Mouse (Mus musculus): ENCODE results near the gene Tmem189. TPM values are rescaled to one million over a fixed set of nuclear protein-coding genes. Genes with fewer than 3 reads are reported as not detected.
A peak's percentile ranks its signal among the peaks of the same experiment; 100 is the strongest.

Tmem189 gene
- polyA plus RNA-seq, 1 experiment from 2014 or later = 27.5 TPM

- ATAC-seq (ENCODE audit: low FRiP score) (no peak), DNase-seq (ENCODE audit: low spot score) (no peak)
- 81% methylated on average over 18 of the region's 18 CpGs for WGBS
Observed at GRCm38 (mm10) chr2:167665972-167666713, 23.5 kb downstream of the Tmem189 start.

DNA sequence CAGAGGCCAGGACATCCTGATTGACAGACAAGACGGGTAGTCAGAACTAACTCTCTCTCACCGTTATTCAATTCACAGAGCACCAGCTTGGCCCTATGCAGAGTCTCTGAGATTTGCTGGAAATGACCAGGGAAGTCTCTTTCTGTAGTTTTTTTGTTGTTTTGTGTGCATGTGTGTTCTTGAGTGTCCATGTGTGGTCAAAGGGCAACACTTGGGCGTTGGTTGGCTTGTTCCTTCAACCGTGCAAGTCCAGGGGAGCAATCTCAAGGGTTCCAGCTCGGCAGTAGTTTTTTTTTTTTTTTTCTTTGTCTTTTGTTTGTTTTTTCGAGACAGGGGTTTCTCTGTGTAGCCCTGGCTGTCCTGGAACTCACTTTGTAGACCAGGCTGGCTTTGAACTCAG, 26.9 kb downstream of the Tmem189 start:
- ATAC-seq (ENCODE audit: low FRiP score) (no peak), DNase-seq (ENCODE audit: low spot score) (no peak)
- Histone ChIP-seq H3K27me3 (ENCODE audit: control insufficient read depth, insufficient read depth, low read length) (peaks cover 4% of the 10 kb centered on the region; the same call in 1 of the 2 replicates), H3K27ac (ENCODE audit: low read depth, low read length) (no peak overlapping the region), H3K4me2 (replicated peaks; ENCODE audit: low read depth, low read length) (no peak overlapping the region), H3K9me3 (ENCODE audit: control insufficient read depth, low read length) (no peaks in the 10 kb centered on the region), H3K9ac (ENCODE audit: low read depth, low read length) (no peak overlapping the region), H3K4me1 (replicated peaks; ENCODE audit: control insufficient read depth, insufficient read depth, low read length) (peaks cover 4% of the 10 kb centered on the region; the same call in 1 of the 2 replicates), H3K4me3 (ENCODE audit: low read depth, low read length) (no peak overlapping the region), H3K36me3 (ENCODE audit: control insufficient read depth, insufficient read depth, low read length) (no peaks in the 10 kb centered on the region)
- WGBS = 55% methylated on average over 6 of the region's 6 CpGs

More at GRCm38 (mm10) chr2:167665972-167666713, 23.5 kb downstream of the Tmem189 start:
- Histone ChIP-seq H3K9ac (ENCODE audit: low read depth, low read length) (no peak overlapping the region), H3K9me3 (ENCODE audit: control insufficient read depth, low read length) (no peaks in the 10 kb centered on the region), H3K4me1 (replicated peaks; ENCODE audit: control insufficient read depth, insufficient read depth, low read length) (no peaks in the 10 kb centered on the region; the same call in 1 of the 2 replicates), H3K4me3 (ENCODE audit: low read depth, low read length) (no peak overlapping the region), H3K4me2 (replicated peaks; ENCODE audit: low read depth, low read length) (no peak overlapping the region), H3K27ac (ENCODE audit: low read depth, low read length) (no peak overlapping the region), H3K36me3 (ENCODE audit: control insufficient read depth, insufficient read depth, low read length) (no peaks in the 10 kb centered on the region), H3K27me3 (ENCODE audit: control insufficient read depth, insufficient read depth, low read length) (peaks cover 4% of the 10 kb centered on the region; the same call in 1 of the 2 replicates)

DNA sequence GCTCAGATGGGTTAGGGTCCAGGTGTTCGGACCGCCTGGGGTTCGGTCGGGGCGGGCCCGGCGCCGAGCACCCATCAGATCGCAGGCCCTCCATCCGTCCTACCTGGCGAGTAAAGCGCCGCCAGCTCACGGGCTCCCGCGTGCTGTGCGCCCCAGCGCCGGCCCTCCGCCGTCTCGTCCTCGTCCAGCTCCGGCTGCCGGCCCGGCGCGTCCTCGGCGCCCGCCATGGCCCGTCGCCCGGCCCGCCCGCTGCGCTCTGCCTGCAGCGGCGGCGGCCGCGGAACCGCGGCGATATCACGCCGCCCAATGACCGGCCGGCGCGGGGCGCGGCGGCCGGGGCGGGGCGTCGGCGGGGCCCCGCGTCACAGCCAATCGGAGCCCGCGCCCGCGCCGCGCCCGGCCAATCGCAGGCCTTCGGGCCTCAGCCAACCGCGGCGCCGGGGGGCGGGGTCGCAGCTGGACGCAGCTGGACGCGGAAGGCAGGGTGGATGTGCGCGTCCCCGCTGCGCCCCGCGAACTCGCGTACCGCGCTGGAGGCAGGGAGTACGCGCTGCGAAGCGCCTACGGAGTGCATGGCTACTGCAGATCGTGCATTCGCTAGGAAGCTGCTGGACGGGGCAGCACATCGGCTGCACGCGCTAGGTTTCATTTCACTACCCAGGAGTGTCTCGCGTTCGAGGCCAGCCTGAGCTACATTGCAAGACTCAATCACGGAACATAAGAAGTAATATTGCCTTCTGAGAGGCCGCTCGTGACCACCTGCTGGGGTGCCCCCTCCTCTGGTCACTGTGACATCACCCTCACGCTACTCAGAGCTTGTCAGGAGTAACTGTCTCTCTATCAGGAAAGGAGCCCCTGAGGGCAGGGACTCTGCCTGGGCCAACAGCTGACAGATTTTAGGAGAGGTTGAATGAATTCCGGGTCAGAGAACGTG, 28.1 kb downstream of the Tmem189 start, which contains the start of gene Gm20431:
Gene Gm20431 (minus strand): TSS at position 227 of the 934 bp plus-strand sequence.
- Histone ChIP-seq H3K9ac (ENCODE audit: low read depth, low read length) (peak within 1 kb of the TSS; percentile 83), H3K4me1 (replicated peaks; ENCODE audit: control insufficient read depth, insufficient read depth, low read length) (peaks cover 4% of the 10 kb centered on the region; the same call in 1 of the 2 replicates), H3K36me3 (ENCODE audit: control insufficient read depth, insufficient read depth, low read length) (no peaks in the 10 kb centered on the region), H3K27ac (ENCODE audit: low read depth, low read length) (0 out of 2 replicates have a peak within 1 kb of the TSS, but pooled peaks have one; percentile 47), H3K9me3 (ENCODE audit: control insufficient read depth, low read length) (no peaks in the 10 kb centered on the region), H3K27me3 (ENCODE audit: control insufficient read depth, insufficient read depth, low read length) (peaks cover 4% of the 10 kb centered on the region; the same call in 1 of the 2 replicates), H3K4me2 (replicated peaks; ENCODE audit: low read depth, low read length) (peak within 1 kb of the TSS; percentile 79), H3K4me3 (ENCODE audit: low read depth, low read length) (peak within 1 kb of the TSS; percentile 80)
- WGBS = under 1% methylated on average over 58 of the region's 110 CpGs
- peak; percentile 94 for ATAC-seq (ENCODE audit: low FRiP score)
- DNase-seq (ENCODE audit: low spot score) = peak; percentile 96

DNA sequence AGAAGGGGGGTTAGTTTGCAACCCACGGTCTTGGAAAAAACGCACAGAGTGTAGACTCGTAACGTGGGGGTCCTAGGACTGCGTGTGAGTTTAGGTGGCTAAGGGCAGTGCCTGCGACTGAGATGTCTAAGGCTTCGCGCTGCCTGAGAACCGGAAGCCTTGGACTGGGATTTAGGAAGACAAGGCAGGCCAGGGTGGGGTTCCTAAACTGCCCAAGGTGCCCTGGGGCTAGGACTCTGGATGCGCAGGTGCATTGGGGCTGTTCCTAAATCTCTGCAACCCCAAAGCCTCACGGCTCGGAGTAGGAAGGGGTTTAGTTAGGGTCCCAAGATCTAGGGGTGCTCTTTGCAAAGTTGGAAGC, 29.0 kb downstream of the Tmem189 start:
- H3K27me3 ChIP-seq (ENCODE audit: control insufficient read depth, insufficient read depth, low read length) = peaks cover 4% of the 10 kb centered on the region; the same call in 1 of the 2 replicates
- no peak overlapping the region for H3K27ac ChIP-seq (ENCODE audit: low read depth, low read length)
- ATAC-seq (ENCODE audit: low FRiP score) = 0 out of 2 replicates have a peak, but pooled peaks have one; percentile 6
- peak; percentile 61 for DNase-seq (ENCODE audit: low spot score)
- peak overlapping the region; percentile 83 for H3K9ac ChIP-seq (ENCODE audit: low read depth, low read length)
- peak overlapping the region; percentile 80 for H3K4me3 ChIP-seq (ENCODE audit: low read depth, low read length)
- no peaks in the 10 kb centered on the region for H3K9me3 ChIP-seq (ENCODE audit: control insufficient read depth, low read length)
- under 1% methylated on average over 12 of the region's 12 CpGs for WGBS
- peak overlapping the region; percentile 79 for H3K4me2 ChIP-seq (replicated peaks; ENCODE audit: low read depth, low read length)
- H3K36me3 ChIP-seq (ENCODE audit: control insufficient read depth, insufficient read depth, low read length) = no peaks in the 10 kb centered on the region
- peaks cover 4% of the 10 kb centered on the region; the same call in 1 of the 2 replicates for H3K4me1 ChIP-seq (replicated peaks; ENCODE audit: control insufficient read depth, insufficient read depth, low read length)

DNA sequence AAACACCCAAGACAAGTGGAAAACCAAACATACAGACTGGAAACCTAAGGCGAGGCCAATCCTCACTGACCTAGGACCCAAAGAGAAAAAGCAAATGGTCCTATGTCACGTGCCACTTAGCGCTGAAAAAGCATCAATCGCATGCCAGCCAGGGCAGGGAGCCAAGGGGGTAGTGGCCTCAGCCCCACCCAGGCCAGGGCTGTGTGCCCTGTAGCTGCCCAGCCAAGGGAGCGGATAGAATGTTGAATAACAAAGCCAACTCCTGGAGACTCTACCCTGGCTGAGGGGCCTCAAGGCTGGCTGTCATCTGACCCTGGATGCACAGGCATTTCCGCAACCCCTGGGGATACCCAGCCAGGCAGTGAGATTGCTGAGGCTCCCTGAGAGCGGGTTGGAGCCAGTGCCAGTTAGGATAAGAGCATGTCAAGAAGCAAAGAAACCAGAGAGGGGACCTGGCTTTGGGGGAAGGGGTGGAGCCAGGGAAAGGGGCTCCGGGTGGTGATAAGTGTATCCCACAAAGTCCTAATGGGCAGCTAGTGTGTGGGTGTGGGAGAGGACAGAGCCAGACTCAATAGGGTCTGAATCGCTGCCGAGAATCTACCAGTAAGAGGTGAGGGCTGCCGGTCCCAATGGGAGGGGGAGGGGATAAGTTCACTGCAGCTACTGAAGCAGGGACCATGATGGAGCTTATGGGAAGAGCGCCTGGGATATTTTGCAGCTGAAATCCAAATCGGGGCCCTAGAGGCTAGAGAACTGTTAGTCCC, 29.6 kb downstream of the Tmem189 start:
- Histone ChIP-seq H3K4me3 (ENCODE audit: low read depth, low read length) (peak overlapping the region; percentile 80), H3K4me1 (replicated peaks; ENCODE audit: control insufficient read depth, insufficient read depth, low read length) (peaks cover 4% of the 10 kb centered on the region; the same call in 1 of the 2 replicates), H3K36me3 (ENCODE audit: control insufficient read depth, insufficient read depth, low read length) (no peaks in the 10 kb centered on the region), H3K9ac (ENCODE audit: low read depth, low read length) (peak overlapping the region; percentile 83), H3K9me3 (ENCODE audit: control insufficient read depth, low read length) (no peaks in the 10 kb centered on the region), H3K27ac (ENCODE audit: low read depth, low read length) (no peak overlapping the region; the same call in 1 of the 2 replicates), H3K4me2 (replicated peaks; ENCODE audit: low read depth, low read length) (peak overlapping the region; percentile 79), H3K27me3 (ENCODE audit: control insufficient read depth, insufficient read depth, low read length) (peaks cover 4% of the 10 kb centered on the region; the same call in 1 of the 2 replicates)
- DNase-seq (ENCODE audit: low spot score) (peak; percentile 28), ATAC-seq (ENCODE audit: low FRiP score) (no peak)
- 18% methylated on average over 13 of the region's 13 CpGs for WGBS

- DNase-seq (ENCODE audit: low spot score) (no peak), ATAC-seq (ENCODE audit: low FRiP score) (no peak)
- H3K4me3 ChIP-seq (ENCODE audit: low read depth, low read length) = 0 out of 2 replicates have a peak overlapping the region, but pooled peaks have one; percentile 1
- WGBS = 70% methylated on average over 10 of the region's 10 CpGs
- H3K9me3 ChIP-seq (ENCODE audit: control insufficient read depth, low read length) = no peaks in the 10 kb centered on the region
- no peak overlapping the region; the same call in 1 of the 2 replicates for H3K27ac ChIP-seq (ENCODE audit: low read depth, low read length)
- peaks cover 4% of the 10 kb centered on the region; the same call in 1 of the 2 replicates for H3K4me1 ChIP-seq (replicated peaks; ENCODE audit: control insufficient read depth, insufficient read depth, low read length)
- H3K9ac ChIP-seq (ENCODE audit: low read depth, low read length) = peak overlapping the region; percentile 83; the same call in 1 of the 2 replicates
- peak overlapping the region; percentile 79; the same call in 1 of the 2 replicates for H3K4me2 ChIP-seq (replicated peaks; ENCODE audit: low read depth, low read length)
- peaks cover 4% of the 10 kb centered on the region; the same call in 1 of the 2 replicates for H3K27me3 ChIP-seq (ENCODE audit: control insufficient read depth, insufficient read depth, low read length)
- no peaks in the 10 kb centered on the region for H3K36me3 ChIP-seq (ENCODE audit: control insufficient read depth, insufficient read depth, low read length)
Observed at GRCm38 (mm10) chr2:167659177-167659846, 30.3 kb downstream of the Tmem189 start.

DNA sequence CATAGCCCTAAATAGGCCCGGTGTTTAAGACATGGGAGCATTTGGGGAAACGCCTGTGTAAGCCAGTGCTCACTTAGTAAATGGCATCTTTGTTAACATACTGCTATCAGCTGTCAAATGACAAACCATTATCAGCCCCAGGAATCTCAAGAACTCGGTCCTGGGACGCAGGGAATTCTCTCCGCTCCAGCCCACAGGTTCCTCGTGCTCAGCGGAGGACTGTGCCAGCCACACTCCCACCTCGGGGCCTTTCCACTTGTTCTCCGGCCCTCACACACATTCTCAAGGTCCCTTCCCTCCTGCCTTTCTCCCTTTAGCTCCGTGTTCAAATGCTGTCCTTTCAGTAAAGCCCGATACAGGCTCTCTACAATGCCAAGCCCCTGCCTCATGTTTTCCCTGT, 30.9 kb downstream of the Tmem189 start:
- Histone ChIP-seq H3K4me3 (ENCODE audit: low read depth, low read length) (no peak overlapping the region), H3K9me3 (ENCODE audit: control insufficient read depth, low read length) (no peaks in the 10 kb centered on the region), H3K36me3 (ENCODE audit: control insufficient read depth, insufficient read depth, low read length) (no peaks in the 10 kb centered on the region), H3K4me2 (replicated peaks; ENCODE audit: low read depth, low read length) (no peak overlapping the region), H3K9ac (ENCODE audit: low read depth, low read length) (no peak overlapping the region), H3K4me1 (replicated peaks; ENCODE audit: control insufficient read depth, insufficient read depth, low read length) (peaks cover 4% of the 10 kb centered on the region; the same call in 1 of the 2 replicates), H3K27me3 (ENCODE audit: control insufficient read depth, insufficient read depth, low read length) (peaks cover 4% of the 10 kb centered on the region; the same call in 1 of the 2 replicates), H3K27ac (ENCODE audit: low read depth, low read length) (no peak overlapping the region)
- WGBS = 89% methylated on average over 11 of the region's 11 CpGs
- DNase-seq (ENCODE audit: low spot score) = no peak
- ATAC-seq (ENCODE audit: low FRiP score) = no peak
